Mouse (Mus musculus) megakaryocyte, embryonic 14.5 days (primary cell): ENCODE measurements around the gene Nat8f7.
"Not testable (repeated sequence)": the region's sequence is repeated elsewhere in the genome, so short reads cannot be mapped to it uniquely, and the experiment has no call there.

Experiments used
- FLI1 ChIP-seq: IDR thresholded peaks from 2 replicates; pipeline ENCODE4 v1.6.1; 2012; ENCODE audit warnings: low read length, inconsistent platforms, mixed read lengths
- GATA1 ChIP-seq: IDR thresholded peaks from 3 replicates; pipeline ENCODE4 v1.6.1; 2012; ENCODE audit warnings: mixed read lengths, low read length, inconsistent platforms, borderline replicate concordance

GRCm38 (mm10) chr6:85709607-85710006, 3.4 kb downstream of the Nat8f7 start:
- TF ChIP-seq GATA1, FLI1: not testable (repeated sequence)
